ENCODE assay signal across 24 mouse cellular contexts in genomic region chrX:137700006-137700405, GRCm38 (mm10).
"Had no signal": no experiment of that assay in that cellular context is flagged by ENCODE, and none has a peak within 500 bp of the region (broad histone marks: within the 10 kb centered on the region; RNA-seq: fewer than 3 reads in every experiment).

No protein-coding gene starts in this region.

- H3K9me3 ChIP-seq: heart, embryonic 10.5 days; heart, embryonic 12.5 days; hindbrain, embryonic 13.5 days; hindbrain, embryonic 15.5 days; kidney, embryonic 15.5 days; limb, embryonic 10.5 days; limb, embryonic 12.5 days; liver, embryonic 13.5 days; liver, embryonic 15.5 days had no signal

- H3K36me3 ChIP-seq: heart, embryonic 10.5 days; heart, embryonic 12.5 days; hindbrain, embryonic 13.5 days; hindbrain, embryonic 15.5 days; kidney, embryonic 15.5 days; limb, embryonic 10.5 days; limb, embryonic 12.5 days; liver, embryonic 13.5 days; liver, embryonic 15.5 days had no signal

- H3K9ac ChIP-seq: heart, embryonic 12.5 days; hindbrain, embryonic 13.5 days; hindbrain, embryonic 15.5 days; kidney, embryonic 15.5 days; limb, embryonic 12.5 days; liver, embryonic 13.5 days; liver, embryonic 15.5 days had no signal

- H3K27ac ChIP-seq: gastrocnemius, adult 2 months; heart, embryonic 10.5 days; hindbrain, embryonic 13.5 days; hindbrain, embryonic 15.5 days; hindbrain, postnatal 0 days; kidney, embryonic 15.5 days; limb, embryonic 10.5 days; limb, embryonic 12.5 days; liver, embryonic 13.5 days; liver, embryonic 15.5 days had no signal

- H3K4me3 ChIP-seq: gastrocnemius, adult 2 months; heart, embryonic 10.5 days; heart, embryonic 12.5 days; hindbrain, embryonic 13.5 days; hindbrain, embryonic 15.5 days; kidney, embryonic 15.5 days; limb, embryonic 10.5 days; limb, embryonic 12.5 days; liver, embryonic 13.5 days; liver, embryonic 15.5 days had no signal

- H3K4me1 ChIP-seq: heart, embryonic 10.5 days; heart, embryonic 12.5 days; hindbrain, embryonic 13.5 days; hindbrain, embryonic 15.5 days; kidney, embryonic 15.5 days; limb, embryonic 10.5 days; limb, embryonic 12.5 days; liver, embryonic 13.5 days; liver, embryonic 15.5 days had no signal

- DNase-seq: gastrocnemius, adult 2 months; gastrocnemius, postnatal 10 days; gastrocnemius, postnatal 25 days; heart, adult 18-20 months; heart, postnatal 14 days; heart, postnatal 36 days; kidney, adult 18-20 months; kidney, adult 8-10 months; kidney, postnatal 10 days; kidney, postnatal 25 days; layer of hippocampus, adult 9-11 months; layer of hippocampus, postnatal 36 days; liver; liver, embryonic 13.5 days had no signal

- H3K27me3 ChIP-seq: heart, embryonic 12.5 days; hindbrain, embryonic 13.5 days; hindbrain, embryonic 15.5 days; limb, embryonic 12.5 days; liver, embryonic 13.5 days; liver, embryonic 15.5 days had no signal

- H3K4me2 ChIP-seq: heart, embryonic 12.5 days; hindbrain, embryonic 13.5 days; hindbrain, embryonic 15.5 days; kidney, embryonic 15.5 days; limb, embryonic 12.5 days; liver, embryonic 11.5 days; liver, embryonic 13.5 days; liver, embryonic 15.5 days had no signal
